Mouse (Mus musculus) heart, embryonic 15.5 days (tissue): ENCODE measurements around the gene Rcan1. TPM values are rescaled to one million over a fixed set of nuclear protein-coding genes. Genes with fewer than 3 reads are reported as not detected.

ENCODE experiments used
- ATAC-seq: fragments of 200-750 bp; cut with Nextera tagmentation; replicated peaks from 2 replicates; pipeline ENCODE4 v1.8.0; 2017; ENCODE audit warnings: low read depth, moderate TSS enrichment; ENCODE audit not compliant: insufficient number of reproducible peaks, insufficient read depth, low FRiP score
- H3K27ac ChIP-seq: fragments of 300-500 bp; sonication (generic); 2 replicates; pipeline ENCODE4 v1.5.1; 2015; ENCODE audit warnings: mild to moderate bottlenecking, inconsistent platforms
- H3K27me3 ChIP-seq: fragments of 300-500 bp; sonication (generic); 2 replicates; pipeline ENCODE4 v1.6.1; 2015; ENCODE audit warnings: inconsistent platforms
- H3K36me3 ChIP-seq: fragments of 300-500 bp; sonication (generic); 2 replicates; pipeline ENCODE4 v1.6.1; 2015; ENCODE audit warnings: mild to moderate bottlenecking, inconsistent platforms
- H3K4me1 ChIP-seq: fragments of 300-500 bp; sonication (generic); replicated peaks from 2 replicates; pipeline ENCODE4 v1.6.1; 2015; ENCODE audit warnings: inconsistent platforms
- H3K4me2 ChIP-seq: fragments of 300-500 bp; sonication (generic); 2 replicates; pipeline ENCODE4 v1.6.1; 2015; ENCODE audit warnings: inconsistent platforms, mild to moderate bottlenecking, moderate library complexity
- H3K4me3 ChIP-seq: fragments of 300-500 bp; sonication (generic); 2 replicates; pipeline ENCODE4 v1.5.1; 2015; ENCODE audit warnings: mild to moderate bottlenecking, inconsistent platforms
- H3K9ac ChIP-seq: fragments of 300-500 bp; sonication (generic); 2 replicates; pipeline ENCODE4 v1.6.1; 2015; ENCODE audit warnings: mild to moderate bottlenecking, inconsistent platforms
- H3K9me3 ChIP-seq: fragments of 300-500 bp; sonication (generic); replicated peaks from 2 replicates; pipeline ENCODE4 v1.6.1; 2016; ENCODE audit warnings: inconsistent platforms
- WGBS: fragments of 180-500 bp; shearing (Covaris S2); methylation state at CpG from one replicate; pipeline ENCODE4 v1.1.7; 2015; ENCODE audit warnings: mixed read lengths; 5-methylcytosine and 5-hydroxymethylcytosine counted together
- polyA plus RNA-seq: library from polyadenylated mRNA; unstranded; fragments of >200 nt; fragmentation: Nextera tagmentation; extraction: Ambion mirVana; gene quantifications from 2 replicates; pipeline ENCODE4 v1.2.1, GENCODE M21; 2015

Gene Rcan1
- polyA plus RNA-seq, 1 experiment from 2014 or later: 94.4 TPM

DNA sequence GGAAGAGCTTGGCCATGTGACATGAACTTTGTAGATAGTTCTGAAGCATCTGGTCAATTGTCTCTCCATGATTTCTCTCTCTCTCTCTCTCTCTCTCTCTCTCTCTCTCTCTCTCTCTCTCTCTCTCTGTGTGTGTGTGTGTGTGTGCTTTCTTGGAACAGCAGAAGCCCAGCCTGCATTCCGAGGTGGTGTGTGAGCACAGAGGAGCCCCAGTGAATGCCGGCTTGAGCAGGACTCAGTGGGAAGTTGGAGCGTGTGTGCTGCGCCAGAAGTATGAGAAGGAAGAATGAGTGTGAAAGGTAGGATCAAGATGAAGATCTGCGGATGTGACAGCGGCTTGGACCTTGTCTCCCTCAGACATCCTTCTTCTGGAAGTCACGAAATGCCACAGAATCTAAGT is 105.2 kb downstream of the Rcan1 start:
- H3K9ac ChIP-seq: no peak overlapping the region
- no peaks in the 10 kb centered on the region for H3K9me3 ChIP-seq
- no peak for ATAC-seq
- no peaks in the 10 kb centered on the region for H3K27me3 ChIP-seq
- no peaks in the 10 kb centered on the region for H3K36me3 ChIP-seq
- peaks cover 18% of the 10 kb centered on the region for H3K4me1 ChIP-seq
- no peak overlapping the region for H3K4me2 ChIP-seq
- H3K27ac ChIP-seq: no peak overlapping the region
- no peak overlapping the region for H3K4me3 ChIP-seq
- WGBS: 50% methylated on average over 7 of the region's 7 CpGs

DNA sequence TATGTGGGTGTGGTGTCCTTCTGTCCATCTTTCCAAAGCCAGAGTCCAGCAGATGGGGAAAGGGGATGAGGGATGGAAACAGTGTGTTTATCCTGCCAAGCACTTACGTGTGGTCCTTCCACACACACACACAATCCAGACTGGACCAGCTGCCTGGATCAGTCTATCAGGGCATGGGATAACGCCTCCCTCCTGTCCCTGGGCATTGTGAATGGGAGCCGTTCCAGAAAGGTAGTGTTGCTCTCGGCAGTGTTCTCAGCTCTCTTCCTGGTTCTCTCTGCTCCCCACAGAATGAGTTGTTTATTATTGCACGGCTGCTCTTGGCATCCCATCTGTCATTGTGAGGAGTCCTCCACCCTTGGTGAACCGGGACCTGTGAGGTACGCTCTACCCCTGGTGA is 110.0 kb downstream of the Rcan1 start:
- Histone ChIP-seq H3K27ac (no peak overlapping the region), H3K36me3 (no peaks in the 10 kb centered on the region), H3K4me1 (peaks cover 34% of the 10 kb centered on the region), H3K9me3 (no peaks in the 10 kb centered on the region), H3K4me3 (no peak overlapping the region), H3K9ac (no peak overlapping the region), H3K27me3 (no peaks in the 10 kb centered on the region), H3K4me2 (no peak overlapping the region)
- no peak for ATAC-seq
- WGBS: 70% methylated on average over 7 of the region's 7 CpGs

DNA sequence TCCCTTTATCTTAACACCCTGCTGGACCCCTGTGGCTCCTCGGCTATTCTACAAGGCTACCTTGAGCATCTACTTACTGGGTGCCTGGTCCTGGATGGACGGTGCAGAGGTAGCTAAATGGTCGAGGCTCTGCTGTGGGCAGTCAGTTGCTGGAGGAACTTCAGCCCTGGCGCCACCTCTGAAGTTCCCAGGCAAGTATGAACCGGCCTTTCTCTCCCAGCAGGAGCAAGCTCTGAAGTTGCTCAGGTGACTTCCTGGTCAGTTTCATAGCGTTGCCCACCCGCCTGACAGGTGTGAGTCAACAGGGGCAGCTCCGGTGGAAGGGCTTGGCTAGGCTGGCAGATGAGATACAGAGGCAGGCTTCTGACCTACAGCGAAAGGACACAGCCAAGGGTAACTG is 111.4 kb downstream of the Rcan1 start, which contains the start of gene Kcne1:
Gene Kcne1 (minus strand): TSS at position 240 of the 400 bp plus-strand sequence.
- peak within 1 kb of the TSS; percentile 50 for H3K9ac ChIP-seq
- ATAC-seq: no peak

DNA sequence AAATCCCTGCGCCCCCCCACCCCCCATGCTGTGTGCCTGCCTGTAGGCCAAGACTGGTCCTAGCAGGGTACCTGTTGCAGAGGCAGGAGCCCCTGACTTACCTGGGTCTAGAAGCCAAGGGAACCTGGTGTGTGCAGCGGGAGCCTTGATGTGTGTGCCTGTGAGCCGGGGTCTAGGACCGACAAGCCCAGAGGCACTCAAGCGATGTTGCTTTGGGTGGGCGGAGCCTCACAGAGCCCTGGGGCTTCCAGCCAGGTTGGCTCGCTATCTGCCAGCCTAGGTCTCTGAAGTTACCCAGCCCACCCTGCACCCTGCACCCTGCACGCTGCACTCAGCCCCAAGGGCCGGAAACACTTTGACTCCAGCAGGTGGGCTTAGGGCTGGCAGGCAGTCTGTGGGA is 111.9 kb downstream of the Rcan1 start:
- H3K4me3 ChIP-seq: peak overlapping the region; percentile 44
- peak overlapping the region; percentile 78 for H3K27ac ChIP-seq
- no peaks in the 10 kb centered on the region for H3K27me3 ChIP-seq
- H3K9ac ChIP-seq: peak overlapping the region; percentile 50
- H3K9me3 ChIP-seq: no peaks in the 10 kb centered on the region
- no peaks in the 10 kb centered on the region for H3K36me3 ChIP-seq
- 19% methylated on average over 9 of the region's 9 CpGs for WGBS
- H3K4me1 ChIP-seq: peaks cover 47% of the 10 kb centered on the region
- peak overlapping the region; percentile 53 for H3K4me2 ChIP-seq
- peak; percentile 63 for ATAC-seq

More for the DNA sequence above, 111.4 kb downstream of the Rcan1 start, which contains the start of gene Kcne1:
- Histone ChIP-seq H3K36me3 (no peaks in the 10 kb centered on the region), H3K4me1 (peaks cover 44% of the 10 kb centered on the region), H3K27me3 (no peaks in the 10 kb centered on the region), H3K4me3 (peak within 1 kb of the TSS; percentile 44), H3K4me2 (peak within 1 kb of the TSS; percentile 53), H3K9me3 (no peaks in the 10 kb centered on the region), H3K27ac (peak within 1 kb of the TSS; percentile 78)
- WGBS: 50% methylated on average over 9 of the region's 9 CpGs

DNA sequence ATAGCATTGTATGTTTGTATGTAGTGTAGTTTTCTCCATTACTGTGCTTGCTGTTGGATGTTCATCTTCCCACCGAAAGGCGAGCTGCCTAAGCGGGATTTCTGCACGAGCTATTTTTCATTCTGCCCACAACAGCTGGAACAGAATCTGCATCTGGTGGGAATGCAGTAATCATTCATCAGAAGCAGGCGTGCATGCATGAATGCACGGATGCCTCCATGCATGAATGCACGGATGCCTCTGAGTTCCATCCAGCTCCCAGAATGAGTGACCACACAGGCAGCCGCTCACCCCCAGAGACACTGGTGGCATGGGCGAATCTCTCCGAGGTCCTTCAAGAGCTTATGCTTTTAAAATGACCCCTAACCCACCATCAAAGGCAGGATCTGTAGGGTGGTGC is 113.1 kb downstream of the Rcan1 start:
- Histone ChIP-seq H3K4me1 (peaks cover 47% of the 10 kb centered on the region), H3K36me3 (no peaks in the 10 kb centered on the region), H3K9me3 (no peaks in the 10 kb centered on the region), H3K4me3 (peak overlapping the region; percentile 44), H3K27ac (peak overlapping the region; percentile 78), H3K9ac (no peak overlapping the region), H3K27me3 (no peaks in the 10 kb centered on the region), H3K4me2 (peak overlapping the region; percentile 53)
- no peak for ATAC-seq
- 82% methylated on average over 10 of the region's 10 CpGs for WGBS

DNA sequence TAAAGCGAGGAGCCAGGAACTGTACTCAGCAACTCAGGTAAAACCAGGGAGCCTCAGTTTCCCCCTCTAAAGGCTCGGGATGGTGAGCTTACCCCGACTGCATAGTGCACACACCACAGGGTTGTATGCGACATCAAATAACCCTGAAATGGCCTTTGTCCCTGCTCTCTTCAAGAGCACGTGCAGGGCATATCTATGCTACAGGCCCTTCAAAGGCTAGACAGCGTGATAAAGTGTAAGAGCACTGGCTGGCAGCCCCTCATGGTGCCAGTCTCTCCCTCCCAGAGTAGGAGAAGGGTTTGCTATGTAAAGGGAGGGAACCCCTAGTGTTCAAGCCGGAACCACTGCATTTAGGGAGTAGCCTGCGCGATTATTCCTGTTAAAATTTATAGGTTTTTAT is 113.6 kb downstream of the Rcan1 start:
- Histone ChIP-seq H3K4me2 (peak overlapping the region; percentile 53), H3K4me1 (peaks cover 47% of the 10 kb centered on the region), H3K36me3 (no peaks in the 10 kb centered on the region), H3K27me3 (no peaks in the 10 kb centered on the region), H3K27ac (peak overlapping the region; percentile 78), H3K9me3 (no peaks in the 10 kb centered on the region), H3K4me3 (peak overlapping the region; percentile 44; the same call in 1 of the 2 replicates), H3K9ac (no peak overlapping the region)
- ATAC-seq: peak; percentile 63
- WGBS: 59% methylated on average over 9 of the region's 9 CpGs

DNA sequence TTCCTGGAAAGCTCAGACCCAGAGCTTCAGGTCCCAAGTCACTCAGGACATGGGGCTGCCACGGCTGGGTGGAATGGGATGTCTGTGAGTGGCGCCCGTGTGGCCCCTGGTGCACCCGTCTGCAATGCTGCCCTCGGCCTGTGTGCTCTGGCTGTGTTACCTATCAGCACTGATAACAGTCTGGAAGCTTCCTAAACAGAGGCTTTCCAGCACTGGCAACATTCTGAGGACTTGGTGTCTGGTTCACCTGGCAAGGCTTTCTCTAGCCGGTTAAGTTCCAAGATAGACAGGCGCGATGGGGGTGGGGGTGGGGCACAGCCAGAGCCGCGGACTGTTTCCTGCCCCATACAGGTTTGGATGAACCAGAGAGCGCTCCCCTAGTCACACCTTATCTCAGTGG is 114.7 kb downstream of the Rcan1 start:
- peaks cover 47% of the 10 kb centered on the region for H3K4me1 ChIP-seq
- peak overlapping the region; percentile 29 for H3K9ac ChIP-seq
- peak overlapping the region; percentile 53 for H3K4me2 ChIP-seq
- no peaks in the 10 kb centered on the region for H3K36me3 ChIP-seq
- no peak overlapping the region for H3K4me3 ChIP-seq
- ATAC-seq: no peak
- peak overlapping the region; percentile 78 for H3K27ac ChIP-seq
- H3K9me3 ChIP-seq: no peaks in the 10 kb centered on the region
- H3K27me3 ChIP-seq: no peaks in the 10 kb centered on the region
- WGBS: 26% methylated on average over 11 of the region's 11 CpGs

DNA sequence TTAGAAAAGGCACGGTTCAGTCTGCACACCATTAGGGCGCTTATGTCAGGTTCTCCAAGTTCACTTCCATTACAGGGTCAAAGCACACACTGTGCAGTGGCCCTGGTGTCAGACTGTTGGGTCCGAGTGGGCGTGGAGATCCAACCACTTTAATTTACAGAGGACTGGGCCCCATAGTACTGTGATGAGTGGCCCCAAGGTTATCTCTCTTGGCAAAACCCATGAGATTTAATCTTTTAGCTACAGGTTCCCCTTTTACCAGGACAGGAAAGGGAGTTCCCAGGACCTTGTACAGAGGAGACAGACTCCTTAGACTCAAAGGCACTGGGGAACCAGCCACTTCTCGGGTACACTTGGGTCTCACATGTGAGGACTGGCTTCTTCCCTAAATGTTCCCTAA is 115.3 kb downstream of the Rcan1 start:
- 64% methylated on average over 5 of the region's 5 CpGs for WGBS
- Histone ChIP-seq H3K9ac (0 out of 2 replicates have a peak overlapping the region, but pooled peaks have one; percentile 29), H3K9me3 (no peaks in the 10 kb centered on the region), H3K27ac (peak overlapping the region; percentile 78), H3K4me3 (no peak overlapping the region), H3K36me3 (no peaks in the 10 kb centered on the region), H3K27me3 (no peaks in the 10 kb centered on the region), H3K4me1 (peaks cover 47% of the 10 kb centered on the region), H3K4me2 (0 out of 2 replicates have a peak overlapping the region, but pooled peaks have one; percentile 53)
- ATAC-seq: no peak

DNA sequence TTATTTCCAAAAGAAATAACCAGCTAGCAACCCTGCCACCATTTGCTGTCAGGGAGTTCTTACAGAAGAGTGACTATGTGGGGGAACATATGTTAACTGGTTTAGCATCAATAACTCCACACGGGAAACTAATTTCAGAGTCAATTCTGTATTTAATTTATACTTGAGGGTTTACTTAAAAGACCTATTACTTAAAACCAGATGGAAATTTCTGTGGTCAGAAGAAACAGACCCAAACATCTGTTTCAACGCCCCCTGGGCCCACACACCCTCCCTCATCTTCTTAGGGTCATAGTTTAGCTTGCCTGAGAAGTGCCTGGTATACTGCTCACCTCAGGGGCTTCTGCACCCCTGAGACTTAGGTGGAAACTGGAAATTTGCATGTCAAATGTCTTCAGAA is 116.8 kb downstream of the Rcan1 start:
- no peaks in the 10 kb centered on the region for H3K9me3 ChIP-seq
- no peaks in the 10 kb centered on the region for H3K36me3 ChIP-seq
- peak overlapping the region; percentile 78; the same call in 1 of the 2 replicates for H3K27ac ChIP-seq
- no peak for ATAC-seq
- H3K4me3 ChIP-seq: no peak overlapping the region
- 82% methylated on average over 2 of the region's 2 CpGs for WGBS
- H3K4me1 ChIP-seq: peaks cover 42% of the 10 kb centered on the region
- no peak overlapping the region for H3K9ac ChIP-seq
- no peak overlapping the region for H3K4me2 ChIP-seq
- H3K27me3 ChIP-seq: no peaks in the 10 kb centered on the region

DNA sequence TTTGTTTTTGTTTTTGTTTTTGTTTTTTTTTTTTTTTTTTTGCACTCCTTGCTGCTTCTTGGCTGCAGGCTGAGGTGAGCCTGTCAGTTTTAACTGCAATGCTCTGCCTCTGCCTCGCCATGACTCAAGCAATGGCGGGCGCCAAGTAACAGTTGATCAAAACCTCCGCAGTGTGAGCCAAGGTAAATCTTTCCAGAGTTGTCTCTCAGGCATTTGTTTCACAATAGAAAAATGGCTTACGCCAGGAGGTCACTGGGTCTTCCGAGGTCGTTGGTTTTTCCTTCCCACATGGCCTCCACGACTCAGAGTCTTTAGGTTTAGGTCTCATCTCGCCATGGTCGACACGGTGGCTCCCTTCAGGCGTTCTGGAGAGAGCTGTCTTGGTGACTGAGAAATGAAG is 117.4 kb downstream of the Rcan1 start:
- Histone ChIP-seq H3K4me1 (peaks cover 37% of the 10 kb centered on the region), H3K4me2 (no peak overlapping the region), H3K9ac (no peak overlapping the region), H3K36me3 (no peaks in the 10 kb centered on the region), H3K27ac (no peak overlapping the region), H3K9me3 (no peaks in the 10 kb centered on the region), H3K4me3 (no peak overlapping the region), H3K27me3 (no peaks in the 10 kb centered on the region)
- no peak for ATAC-seq
- WGBS: 85% methylated on average over 12 of the region's 12 CpGs

DNA sequence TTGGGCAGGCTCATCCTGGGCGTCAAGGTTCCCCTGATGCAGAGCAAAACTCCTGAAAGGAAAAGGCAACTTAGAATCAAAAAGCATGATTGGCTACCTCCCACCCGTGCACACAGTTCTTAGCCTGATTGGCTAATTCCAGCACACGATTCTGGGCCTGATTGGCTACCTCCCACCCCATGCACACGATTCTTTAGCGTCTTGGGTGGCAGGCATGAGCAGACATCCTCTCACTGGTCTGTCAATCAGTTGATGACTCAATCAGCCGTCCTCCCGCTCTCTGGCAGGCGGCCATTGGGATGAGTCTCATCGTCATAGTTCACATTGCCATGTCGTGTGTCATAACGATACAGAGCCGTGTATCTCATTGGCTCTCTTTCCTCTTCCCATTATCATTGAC is 121.7 kb downstream of the Rcan1 start:
- Histone ChIP-seq H3K27me3 (no peaks in the 10 kb centered on the region), H3K36me3 (no peaks in the 10 kb centered on the region), H3K4me1 (peaks cover 18% of the 10 kb centered on the region), H3K4me3 (no peak overlapping the region), H3K9me3 (no peaks in the 10 kb centered on the region), H3K9ac (no peak overlapping the region), H3K4me2 (no peak overlapping the region), H3K27ac (no peak overlapping the region)
- 66% methylated on average over 12 of the region's 12 CpGs for WGBS
- ATAC-seq: no peak

DNA sequence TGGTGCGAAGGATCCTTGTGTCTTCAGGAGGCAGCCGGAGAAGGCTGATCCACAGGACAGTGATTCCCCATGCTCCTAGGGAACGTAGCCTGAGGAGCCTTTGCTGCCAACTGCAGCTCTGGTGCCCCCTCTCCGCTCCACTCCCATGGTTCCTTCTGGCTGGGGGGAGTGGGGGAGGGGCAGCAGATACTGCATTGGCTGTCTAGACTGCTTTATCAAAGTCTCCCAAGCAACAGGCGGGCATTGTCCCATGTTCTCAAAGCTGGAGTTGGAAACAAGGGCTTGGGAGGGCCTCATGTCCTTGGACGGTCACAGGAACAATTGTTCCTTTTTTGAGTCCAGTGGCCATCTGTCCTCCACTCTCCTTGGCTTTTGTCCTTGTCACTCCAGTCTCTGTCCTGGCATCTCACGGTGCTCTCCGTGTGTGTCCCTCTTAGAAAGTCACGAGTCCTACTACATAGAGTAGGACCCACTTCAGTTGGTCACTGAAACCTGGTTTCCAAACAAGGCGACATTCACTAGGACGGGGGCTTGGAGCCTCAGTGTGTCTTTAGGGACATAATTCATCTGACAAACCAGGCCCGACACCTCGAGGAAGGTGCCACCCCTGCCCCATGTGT is 124.3 kb downstream of the Rcan1 start:
- ATAC-seq: peak; percentile 84
- Histone ChIP-seq H3K4me3 (no peak overlapping the region), H3K27me3 (no peaks in the 10 kb centered on the region), H3K9ac (peak overlapping the region; percentile 28), H3K27ac (peak overlapping the region; percentile 97), H3K4me1 (peaks cover 21% of the 10 kb centered on the region), H3K36me3 (no peaks in the 10 kb centered on the region), H3K4me2 (no peak overlapping the region), H3K9me3 (no peaks in the 10 kb centered on the region)
- WGBS: 37% methylated on average over 13 of the region's 13 CpGs
